Comparison of ENCODE assay signal across 12 mouse cellular contexts in the genomic region with DNA sequence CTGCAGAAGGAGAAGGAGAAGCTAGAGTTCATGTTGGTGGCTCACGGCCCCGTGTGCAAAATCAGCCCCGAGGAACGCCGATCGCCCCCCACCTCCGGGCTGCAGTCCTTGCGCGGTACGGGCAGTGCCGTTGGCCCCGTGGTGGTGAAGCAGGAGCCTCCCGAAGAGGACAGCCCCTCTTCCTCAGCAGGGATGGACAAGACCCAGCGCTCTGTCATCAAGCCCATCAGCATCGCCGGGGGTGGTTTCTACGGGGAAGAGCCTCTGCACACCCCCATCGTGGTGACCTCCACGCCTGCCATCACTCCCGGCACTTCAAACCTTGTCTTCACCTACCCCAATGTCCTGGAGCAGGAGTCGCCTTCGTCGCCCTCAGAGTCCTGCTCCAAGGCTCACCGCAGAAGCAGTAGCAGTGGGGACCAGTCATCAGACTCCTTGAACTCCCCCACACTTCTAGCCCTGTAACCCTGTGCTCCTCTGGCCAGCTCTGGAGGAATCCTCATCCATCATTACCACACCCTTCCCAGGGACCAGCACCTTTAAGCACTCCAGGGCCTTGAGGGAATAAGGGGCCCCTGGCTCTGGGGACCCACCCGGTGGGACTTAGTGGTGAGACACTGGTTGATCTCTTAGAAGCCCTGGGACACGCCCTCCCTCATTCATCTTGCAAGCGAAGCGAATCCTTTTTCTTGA. TPM values are rescaled to one million over a fixed set of nuclear protein-coding genes. Genes with fewer than 3 reads are reported as not detected.
DNase-seq lines count a peak whose midpoint lies in the region; ATAC-seq lines count a peak whose summit lies in the region.
"Had no signal": no experiment of that assay in that cellular context is flagged by ENCODE, and none has a peak within 500 bp of the region (broad histone marks: within the 10 kb centered on the region; RNA-seq: fewer than 3 reads in every experiment).

No protein-coding gene starts in this region.

- no peak for ATAC-seq in heart, embryonic 11.5 days (replicated peaks; ENCODE audit: insufficient number of reproducible peaks, low FRiP score, low TSS enrichment)
- ATAC-seq in forebrain, embryonic 12.5 days (ENCODE audit: low FRiP score) = no peak
- 0 out of 2 replicates have a peak, but pooled peaks have one; percentile 12 for ATAC-seq in intestine, embryonic 16.5 days
- no peak for ATAC-seq in inflammation-experienced regulatory T-cells, adult 6 months
- ATAC-seq: CD4-positive, CD25-positive, alpha-beta regulatory T cell, adult 4 months; liver, postnatal 0 days had no signal

- peaks cover 12% of the 10 kb centered on the region for H3K36me3 ChIP-seq in heart, embryonic 11.5 days (ENCODE audit: control insufficient read depth, insufficient read depth, low read length)
- no peaks in the 10 kb centered on the region for H3K36me3 ChIP-seq in forebrain, embryonic 12.5 days (replicated peaks)
- peaks cover 27% of the 10 kb centered on the region for H3K36me3 ChIP-seq in intestine, embryonic 16.5 days (ENCODE audit: control insufficient read depth, insufficient read depth, low read length)

- no peak overlapping the region for H3K4me3 ChIP-seq in heart, embryonic 11.5 days (ENCODE audit: low read depth, low read length)
- peak overlapping the region; percentile 9; the same call in 1 of the 2 replicates for H3K4me3 ChIP-seq in forebrain, embryonic 12.5 days (replicated peaks)
- H3K4me3 ChIP-seq in intestine, embryonic 16.5 days (ENCODE audit: low read length) = no peak overlapping the region

- no peak overlapping the region for H3K27ac ChIP-seq in heart, embryonic 11.5 days (ENCODE audit: low read depth, low read length)
- no peak overlapping the region for H3K27ac ChIP-seq in forebrain, embryonic 12.5 days
- no peak overlapping the region for H3K27ac ChIP-seq in intestine, embryonic 16.5 days (ENCODE audit: low read length)

- peak overlapping the region; percentile 34; the same call in 1 of the 2 replicates for H3K9ac ChIP-seq in heart, embryonic 11.5 days (ENCODE audit: low read depth, low read length)
- no peak overlapping the region for H3K9ac ChIP-seq in forebrain, embryonic 12.5 days
- no peak overlapping the region for H3K9ac ChIP-seq in intestine, embryonic 16.5 days (ENCODE audit: low read depth, low read length)
- H3K9ac ChIP-seq: liver, postnatal 0 days had no signal

- WGBS in heart, embryonic 11.5 days (ENCODE audit: insufficient replicate concordance) = 53% methylated on average over 28 of the region's 28 CpGs
- WGBS in forebrain, embryonic 12.5 days = 71% methylated on average over 28 of the region's 28 CpGs
- 67% methylated on average over 28 of the region's 28 CpGs for WGBS in intestine, embryonic 16.5 days

- H3K4me1 ChIP-seq in heart, embryonic 11.5 days (ENCODE audit: control insufficient read depth, insufficient read depth, low read length) = peaks cover 8% of the 10 kb centered on the region; the same call in 1 of the 2 replicates
- peaks cover 19% of the 10 kb centered on the region for H3K4me1 ChIP-seq in forebrain, embryonic 12.5 days
- H3K4me1 ChIP-seq in intestine, embryonic 16.5 days (ENCODE audit: control insufficient read depth, insufficient read depth, low read length) = no peaks in the 10 kb centered on the region

- intact Hi-C loops in heart, postnatal 25 days (cut with DNase I) = no loop called here

- H3K4me2 ChIP-seq in heart, embryonic 11.5 days = no peak overlapping the region
- peak overlapping the region; percentile 30 for H3K4me2 ChIP-seq in forebrain, embryonic 12.5 days
- no peak overlapping the region for H3K4me2 ChIP-seq in intestine, embryonic 16.5 days (ENCODE audit: low read depth, low read length)

- H3K9me3 ChIP-seq in heart, embryonic 11.5 days (replicated peaks; ENCODE audit: control insufficient read depth, low read length) = no peaks in the 10 kb centered on the region
- H3K9me3 ChIP-seq in forebrain, embryonic 12.5 days = no peaks in the 10 kb centered on the region
- H3K9me3 ChIP-seq in intestine, embryonic 16.5 days (ENCODE audit: control insufficient read depth, low read length) = no peaks in the 10 kb centered on the region

- no peaks in the 10 kb centered on the region for H3K27me3 ChIP-seq in heart, embryonic 11.5 days (ENCODE audit: control insufficient read depth, insufficient read depth, low read length)
- no peaks in the 10 kb centered on the region; the same call in 1 of the 2 replicates for H3K27me3 ChIP-seq in forebrain, embryonic 12.5 days
- no peaks in the 10 kb centered on the region for H3K27me3 ChIP-seq in intestine, embryonic 16.5 days (replicated peaks; ENCODE audit: control insufficient read depth, insufficient read depth, low read length)

- no peak for DNase-seq in heart, postnatal 25 days (ENCODE audit: low spot score)
- peak; percentile 52 for DNase-seq in neural tube, embryonic 10.5 days (ENCODE audit: extremely low spot score, low spot score)
- no peak for DNase-seq in ovary, adult 18-20 months (ENCODE audit: low spot score)
- no peak for DNase-seq in adrenal gland, postnatal 10 days
- DNase-seq: kidney, postnatal 14 days; liver, postnatal 0 days; right cerebral cortex, postnatal 25 days had no signal

RNA-seq across cellular contexts. Expression of a gene that starts 17.3 kb away (rescaled TPM):
- polyA plus RNA-seq in heart, embryonic 11.5 days (2014; fragmentation: Nextera tagmentation; extraction: Ambion mirVana) = 3.0 and 3.4 TPM in 2 replicates
- 10 to 100 TPM; 19.8 to 24.4 TPM for total RNA-seq in heart, postnatal 25 days (2021)
- polyA plus RNA-seq in forebrain, embryonic 12.5 days (2016; fragmentation: Nextera tagmentation; extraction: Ambion mirVana) = 0.92 and 0.96 TPM in 2 replicates
- 5.7 and 6.5 TPM in 2 replicates for polyA plus RNA-seq in intestine, embryonic 16.5 days (2015; fragmentation: Nextera tagmentation; extraction: Ambion mirVana)
- polyA plus RNA-seq in inflammation-experienced regulatory T-cells, adult 6 months (2017; shearing (Covaris generic)) = 1 to 10 TPM; 1.3 to 2.0 (median 1.7) TPM
- 100 to 1,000 TPM; 167 to 194 TPM for total RNA-seq in adrenal gland, postnatal 10 days (2021)
